Mouse (Mus musculus) adipocyte (in vitro differentiated cells): Measurements from ENCODE around the gene Mrps27.

Source experiments
- DNase-seq: peaks from one replicate; pipeline ENCODE4 v3.0.0-alpha.2; 2016; ENCODE audit warnings: low spot score

Mrps27 gene

DNA sequence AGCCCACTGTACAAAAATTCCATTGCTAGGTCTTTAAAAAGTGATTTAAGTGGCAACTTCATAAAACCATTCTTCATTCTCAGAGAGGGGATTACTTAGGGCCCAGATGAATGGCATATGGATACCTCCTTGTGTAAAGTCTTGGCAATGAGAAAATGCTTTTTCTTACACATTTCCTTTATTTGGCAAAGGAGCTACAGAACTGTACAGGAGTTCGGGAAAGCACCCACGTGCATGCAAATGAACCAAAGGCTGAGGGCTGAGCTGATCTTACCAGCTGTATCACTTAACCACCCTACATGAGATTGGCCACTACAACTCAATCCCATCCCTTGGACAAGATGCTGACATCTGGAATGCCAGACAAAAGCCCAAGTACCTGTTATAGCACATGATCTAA, 95.6 kb downstream of the Mrps27 start:
- DNase-seq, result no peak

DNA sequence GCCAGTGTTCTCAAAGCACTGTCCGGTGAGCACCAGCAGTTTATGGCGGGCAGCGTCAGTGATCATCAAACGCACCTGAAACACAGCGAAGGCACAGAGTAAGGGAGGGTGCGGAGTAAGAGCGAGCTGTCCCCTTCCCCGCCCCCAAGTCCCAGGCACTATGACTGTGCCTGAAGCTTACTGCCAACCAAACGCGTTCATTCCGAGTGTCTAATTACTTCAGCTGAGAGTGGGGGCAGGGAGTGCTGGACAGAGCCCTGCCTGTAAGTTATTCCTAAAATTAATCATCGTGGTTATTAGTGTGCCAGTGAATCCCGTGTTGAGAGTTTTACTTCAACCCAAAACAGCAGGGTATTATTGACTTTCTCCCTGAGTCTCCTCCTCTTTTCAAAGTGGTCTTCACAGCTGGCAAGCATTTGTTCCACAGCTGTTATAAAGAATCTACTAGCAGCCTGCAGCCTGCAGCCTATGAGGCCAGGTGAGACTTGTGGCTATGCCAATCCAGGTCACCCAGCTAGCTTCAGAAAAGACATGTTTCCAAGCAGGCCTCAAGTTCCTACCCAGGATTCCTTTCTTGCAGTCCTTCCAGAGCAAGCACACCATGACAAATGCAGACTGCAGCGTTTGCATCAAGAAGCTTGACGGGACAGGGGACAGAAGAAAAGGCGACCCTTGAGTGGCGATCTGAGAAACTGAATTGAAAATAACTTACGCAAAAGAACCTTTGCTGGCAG, 97.3 kb downstream of the Mrps27 start:
- peak; percentile 3 for DNase-seq

DNA sequence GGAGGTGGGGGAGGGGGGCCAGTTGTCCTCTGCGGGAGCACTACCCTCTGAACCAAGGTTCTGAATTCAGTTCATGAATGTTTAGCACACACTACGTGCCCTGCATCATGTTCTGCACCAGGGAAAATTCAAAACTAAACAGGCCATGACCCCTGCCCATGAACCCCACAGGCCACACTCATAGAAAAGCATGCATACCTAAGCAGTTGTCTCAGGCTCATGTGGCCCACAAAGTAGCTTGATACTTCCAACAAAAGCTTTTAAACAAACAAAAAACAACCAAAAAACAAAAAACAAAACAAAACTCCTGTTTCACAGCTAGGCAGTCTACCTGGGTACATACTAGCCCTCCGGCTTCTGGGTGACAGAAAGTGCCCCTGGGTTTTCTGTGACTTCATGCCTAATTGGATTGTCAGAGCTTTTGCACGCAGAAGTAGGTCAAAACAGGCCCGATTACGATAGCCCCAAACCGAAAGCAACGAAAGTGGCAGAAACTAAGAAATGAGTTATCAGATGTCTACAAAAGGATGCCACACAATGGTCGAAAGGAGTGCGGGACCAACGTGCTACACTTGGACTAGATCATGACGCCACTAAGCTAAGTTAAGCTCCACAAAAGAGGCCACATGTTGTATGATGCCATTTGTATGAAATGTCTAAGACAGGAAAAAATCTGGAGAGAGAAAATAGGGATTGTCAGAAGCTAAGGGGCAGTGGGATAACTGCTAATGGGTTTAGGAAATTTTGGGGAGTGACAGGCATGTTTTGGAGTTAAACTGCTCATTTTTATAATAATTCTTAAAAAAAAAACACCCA, 98.1 kb downstream of the Mrps27 start:
- no peak for DNase-seq

DNA sequence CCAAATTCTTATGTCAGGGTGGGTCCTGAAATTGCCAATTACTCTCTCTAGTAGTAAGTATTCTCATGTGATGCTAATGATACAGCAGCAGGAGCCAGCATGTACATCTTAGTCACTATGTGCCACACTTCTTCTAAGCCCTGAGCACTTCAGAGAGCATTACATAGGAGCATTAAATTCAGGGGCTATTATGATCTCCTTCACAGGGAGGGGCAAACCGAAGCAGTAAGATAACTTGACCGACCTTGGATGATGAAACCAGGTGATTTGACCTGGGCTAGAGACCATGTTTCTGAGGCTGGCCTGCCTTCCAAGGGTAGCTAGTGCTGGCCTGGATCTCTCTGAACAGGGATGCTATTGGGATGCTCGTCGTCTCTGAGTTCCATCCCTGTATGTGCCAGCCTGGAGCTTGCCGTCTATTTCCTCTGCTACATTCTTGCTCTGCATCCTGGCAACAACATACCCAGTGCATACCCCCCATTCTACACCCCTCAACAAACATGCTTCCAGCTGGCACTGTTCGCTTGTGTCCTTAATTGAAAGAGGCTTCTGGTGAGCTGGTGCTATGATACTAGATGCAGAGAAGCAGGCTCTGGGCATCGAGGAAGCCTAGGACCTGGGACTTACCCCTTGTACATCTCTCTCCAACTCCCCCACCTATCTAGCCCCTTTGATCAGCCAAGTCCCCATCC, 99.0 kb downstream of the Mrps27 start:
- DNase-seq, result no peak

DNA sequence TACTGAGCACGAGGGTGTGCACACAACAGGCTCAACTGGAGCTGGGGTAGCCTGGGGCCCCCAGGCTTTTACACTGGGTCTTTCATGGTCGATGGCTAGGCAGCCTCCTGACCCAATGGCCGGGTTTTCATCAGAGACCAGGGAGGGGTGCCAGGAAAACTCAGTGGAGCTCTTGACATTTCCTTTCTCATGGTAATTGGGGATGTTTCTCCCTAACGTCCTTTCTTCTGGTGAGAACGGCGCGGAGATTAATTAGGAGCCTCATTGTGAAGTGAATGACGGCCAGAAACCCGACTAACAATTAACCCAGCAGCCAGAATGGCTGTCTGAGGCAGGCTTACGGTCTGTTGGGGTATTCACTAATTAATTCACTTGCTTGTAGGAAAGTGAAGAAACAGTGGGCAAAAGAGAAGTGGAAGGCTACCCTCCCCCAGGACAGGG, 99.9 kb downstream of the Mrps27 start:
- DNase-seq, result no peak

DNA sequence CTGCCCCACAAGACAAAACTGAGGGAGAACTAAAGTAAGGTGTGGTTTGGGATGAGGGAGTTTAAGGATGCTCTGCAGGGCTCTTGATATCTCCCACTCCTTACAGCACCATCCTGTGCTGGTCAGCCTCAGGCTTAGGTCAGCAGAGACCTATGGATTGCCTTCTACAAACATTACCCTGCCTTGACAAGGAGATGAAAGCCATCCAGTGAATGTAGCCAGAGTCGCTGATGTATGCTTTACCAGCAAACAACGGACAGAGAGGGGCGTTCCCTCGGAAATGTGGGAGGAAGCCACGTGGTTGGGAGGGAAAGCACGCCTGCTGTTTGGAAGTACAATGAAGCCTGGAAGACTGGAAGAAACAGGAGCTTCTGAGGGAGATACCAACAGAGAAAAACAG, 100.3 kb downstream of the Mrps27 start:
- DNase-seq, result no peak

DNA sequence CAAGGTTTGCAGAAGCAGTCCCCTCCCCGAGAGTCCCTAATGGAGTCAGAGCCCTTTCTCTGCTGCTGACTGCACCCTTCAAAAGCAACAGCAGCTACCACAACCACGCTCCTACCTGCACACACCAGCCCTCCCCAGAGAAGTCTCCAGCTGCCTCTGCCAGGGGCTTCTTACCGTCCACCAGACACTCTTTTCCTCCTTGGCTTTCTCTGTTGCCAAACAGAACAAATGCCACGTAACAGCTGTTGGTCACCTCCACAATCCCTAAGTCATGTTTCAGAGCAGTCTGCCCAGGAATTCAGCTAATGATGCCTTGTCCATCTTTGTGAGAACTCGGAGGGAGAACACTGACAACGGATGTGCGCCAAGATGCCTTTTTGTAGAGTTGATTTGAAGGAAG, 102.4 kb downstream of the Mrps27 start:
- no peak for DNase-seq

DNA sequence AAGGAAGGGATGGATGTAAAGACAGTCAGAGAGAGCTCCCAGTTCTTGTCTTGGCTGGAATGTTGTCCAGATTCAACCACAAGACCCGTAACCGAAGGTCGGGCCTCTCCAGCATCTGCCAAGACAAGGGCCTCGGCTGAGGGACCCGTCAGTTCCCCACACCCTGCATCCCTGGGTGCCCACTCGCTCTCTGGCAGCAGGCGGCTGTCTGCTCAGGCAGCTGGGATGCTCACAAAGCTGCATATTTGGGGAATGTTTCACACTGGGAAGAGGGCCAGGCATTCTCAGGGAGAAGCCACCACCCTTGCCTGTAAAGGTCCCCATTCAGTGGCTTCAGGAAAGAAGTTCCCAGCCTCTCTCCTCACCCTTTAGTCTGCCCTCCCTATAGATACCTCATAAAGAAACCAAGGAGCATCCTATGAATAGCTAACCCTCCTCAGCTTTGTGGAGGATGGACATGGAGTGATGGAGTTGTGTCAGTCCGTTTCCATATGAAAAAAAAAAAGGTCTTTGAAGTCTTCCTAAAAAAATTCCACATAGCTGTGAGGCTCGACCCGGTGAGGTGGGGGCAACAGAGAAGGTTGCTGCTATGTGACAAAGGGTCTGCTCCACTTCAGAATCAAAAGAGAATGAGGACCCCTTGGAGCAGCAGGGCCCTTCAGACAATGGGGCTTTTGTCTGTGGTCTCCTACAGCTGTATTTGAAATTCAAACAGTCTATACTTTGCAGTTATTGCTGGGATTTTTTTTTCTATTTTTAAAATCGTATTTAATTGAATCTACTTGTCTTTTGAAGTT, 103.0 kb downstream of the Mrps27 start:
- no peak for DNase-seq

DNA sequence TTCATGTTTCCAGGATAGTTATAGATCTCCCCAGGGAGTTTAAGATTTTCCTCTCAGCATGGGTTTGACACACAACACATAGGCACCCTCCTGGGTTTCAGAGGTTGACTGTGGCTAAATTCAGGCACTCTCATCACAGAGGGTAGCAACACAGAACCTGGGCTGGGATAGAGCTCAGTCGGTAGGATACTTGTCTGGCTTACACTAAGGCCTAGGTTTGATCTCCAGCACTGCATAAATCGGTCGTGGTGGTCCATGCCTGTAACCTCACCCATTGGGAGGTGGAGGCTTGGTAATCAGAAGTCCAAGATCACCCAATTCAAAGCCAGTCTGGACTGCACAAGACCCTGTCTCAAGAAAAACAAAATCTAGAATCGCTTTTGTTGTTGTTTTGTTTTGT, 103.7 kb downstream of the Mrps27 start:
- no peak for DNase-seq

DNA sequence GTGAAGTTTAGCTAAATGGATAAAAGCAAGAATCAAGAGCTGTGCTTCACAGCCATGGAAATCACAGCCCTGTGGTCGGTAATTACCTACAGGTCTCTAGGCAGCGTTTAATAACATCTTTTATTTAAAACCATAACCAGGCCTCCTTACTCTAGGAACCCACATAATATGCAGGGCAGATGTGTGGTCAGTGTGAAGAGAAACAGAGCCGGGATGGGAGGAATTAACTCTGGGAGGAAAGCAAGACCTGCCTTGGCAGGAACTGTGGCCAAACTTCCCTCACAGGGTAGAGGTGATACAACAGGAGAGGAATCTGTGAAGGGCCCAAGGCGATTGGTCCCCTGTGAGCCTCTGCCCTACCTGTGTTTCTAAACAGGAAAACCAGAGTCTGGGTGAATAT, 105.0 kb downstream of the Mrps27 start:
- DNase-seq, result no peak

DNA sequence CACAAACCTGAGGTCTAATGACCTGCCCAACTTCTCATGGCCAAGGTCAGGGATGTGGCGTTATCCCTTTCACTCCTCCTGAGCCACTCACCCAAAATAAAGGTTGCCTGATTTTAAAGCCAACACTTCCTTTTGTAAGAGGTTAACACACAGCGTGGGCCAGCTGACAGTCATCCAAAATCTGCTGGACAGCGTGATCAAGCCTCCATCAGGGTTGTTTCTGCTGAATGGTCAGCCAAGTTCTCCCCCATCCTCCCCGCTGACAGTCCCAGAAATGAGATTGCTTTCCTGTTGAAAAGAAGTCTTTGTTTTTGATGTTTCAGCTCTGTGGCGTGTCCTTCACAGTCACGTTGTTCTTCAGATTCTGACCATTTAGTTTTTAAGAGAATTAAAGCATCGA, 106.2 kb downstream of the Mrps27 start:
- no peak for DNase-seq

DNA sequence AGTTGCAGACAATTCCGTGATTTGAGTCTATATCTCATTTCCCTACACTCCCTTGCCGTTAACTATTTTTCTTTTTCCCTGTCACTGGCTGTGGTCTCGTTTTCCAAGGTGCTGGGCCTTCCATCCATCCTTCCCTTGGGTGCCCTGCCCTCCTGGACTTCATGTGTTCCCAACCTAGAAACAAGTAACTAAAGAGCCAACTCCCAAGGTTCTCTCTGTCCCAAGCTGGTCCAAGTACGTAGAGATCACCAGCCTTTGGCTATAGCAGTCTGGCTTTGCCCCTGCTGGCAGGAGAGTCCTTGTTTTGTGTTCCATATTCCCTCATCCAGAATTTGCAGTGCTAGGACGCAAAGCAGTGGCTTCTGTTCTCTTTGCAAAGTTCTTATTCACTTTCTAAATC, 106.7 kb downstream of the Mrps27 start:
- no peak for DNase-seq

DNA sequence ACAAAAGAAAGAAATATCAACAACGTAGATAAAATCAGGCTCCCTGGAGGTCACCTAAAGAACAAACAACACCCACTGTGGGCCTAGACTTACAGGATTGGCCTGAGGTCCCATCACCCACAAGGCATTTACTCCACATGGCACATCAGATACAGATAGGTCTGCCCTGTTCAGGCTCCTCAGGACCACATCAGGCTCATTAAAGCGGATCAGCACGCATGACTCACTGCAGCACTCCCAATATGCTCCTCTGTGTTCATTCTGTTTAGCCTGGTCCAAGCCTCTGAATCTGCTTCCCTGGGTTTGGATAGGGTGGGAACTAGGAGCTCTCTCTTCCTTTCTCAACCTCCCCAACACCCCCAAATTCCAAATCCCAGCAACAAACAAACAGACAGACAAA, 107.9 kb downstream of the Mrps27 start:
- no peak for DNase-seq

DNA sequence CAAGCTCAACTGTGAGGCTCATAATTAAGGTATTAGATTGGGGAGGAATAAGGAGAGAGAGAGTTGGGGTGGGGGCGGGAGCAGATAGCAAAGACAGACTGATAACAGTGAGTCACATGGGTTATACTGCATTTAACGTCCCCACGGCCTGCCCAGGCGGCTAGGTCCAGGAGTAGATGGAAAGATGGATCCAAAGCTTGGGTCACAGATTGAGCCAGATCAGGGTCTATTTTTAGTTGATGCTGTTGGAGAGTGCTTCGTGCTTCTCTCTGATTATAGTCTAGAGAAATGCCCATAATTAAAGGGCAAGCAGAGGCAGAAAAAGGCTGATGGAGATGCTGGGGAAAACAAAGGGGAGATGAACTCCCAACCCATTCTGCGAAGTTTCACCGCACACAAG, 110.4 kb downstream of the Mrps27 start:
- DNase-seq, result no peak

DNA sequence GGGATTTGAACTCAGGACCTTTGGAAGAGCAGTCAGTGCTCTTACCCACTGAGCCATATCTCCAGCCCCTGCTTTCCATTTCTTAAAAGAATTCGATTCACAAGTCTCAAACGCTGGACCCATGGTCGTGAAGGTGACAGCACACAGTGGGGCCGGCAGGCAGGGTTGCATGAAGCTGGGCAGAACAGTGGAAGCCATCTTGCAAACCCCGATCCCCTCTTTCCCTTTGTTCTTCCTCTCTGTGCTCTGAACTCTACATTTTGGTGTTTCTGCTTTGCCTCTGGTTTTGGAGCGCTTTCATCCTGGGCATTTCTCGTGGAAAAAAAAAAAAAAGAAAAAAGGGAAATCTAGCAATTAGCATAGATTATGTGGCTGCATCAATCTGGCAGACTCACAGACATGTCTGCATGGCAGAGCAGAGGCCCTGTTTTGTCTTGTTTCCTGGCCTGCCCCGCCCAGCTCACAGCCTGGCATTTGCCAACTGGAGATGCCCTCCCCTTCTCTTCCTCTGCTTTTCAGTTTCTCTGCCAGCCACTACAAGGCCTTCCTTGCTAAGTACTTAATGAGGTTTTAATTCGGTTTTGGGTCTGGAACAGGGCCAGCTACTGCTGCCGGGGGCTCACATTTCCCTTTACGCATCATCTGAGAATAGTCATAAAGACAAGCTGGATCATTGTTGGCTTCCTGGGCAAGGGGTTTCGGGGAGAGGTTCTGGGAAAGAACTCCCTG, 114.2 kb downstream of the Mrps27 start:
- no peak for DNase-seq

DNA sequence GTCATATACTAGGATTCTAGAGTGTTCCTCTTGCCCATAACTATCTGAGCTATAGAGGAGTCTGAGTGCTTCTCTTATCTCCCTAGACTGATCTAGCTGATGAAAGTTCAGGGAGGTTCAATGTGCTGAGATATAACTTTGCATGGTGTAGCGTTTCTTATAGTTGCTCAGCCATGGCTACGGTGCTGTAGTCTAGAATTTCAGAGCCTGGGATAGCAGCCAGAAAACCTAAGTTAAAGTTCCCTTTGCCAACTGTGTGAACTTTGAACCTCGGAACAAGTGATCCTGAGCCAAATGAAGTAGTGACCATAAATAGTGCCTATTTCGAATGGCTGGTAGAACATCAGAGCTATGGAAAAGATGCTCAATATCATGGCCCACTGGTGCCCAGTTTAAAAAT, 115.0 kb downstream of the Mrps27 start:
- DNase-seq, result no peak

DNA sequence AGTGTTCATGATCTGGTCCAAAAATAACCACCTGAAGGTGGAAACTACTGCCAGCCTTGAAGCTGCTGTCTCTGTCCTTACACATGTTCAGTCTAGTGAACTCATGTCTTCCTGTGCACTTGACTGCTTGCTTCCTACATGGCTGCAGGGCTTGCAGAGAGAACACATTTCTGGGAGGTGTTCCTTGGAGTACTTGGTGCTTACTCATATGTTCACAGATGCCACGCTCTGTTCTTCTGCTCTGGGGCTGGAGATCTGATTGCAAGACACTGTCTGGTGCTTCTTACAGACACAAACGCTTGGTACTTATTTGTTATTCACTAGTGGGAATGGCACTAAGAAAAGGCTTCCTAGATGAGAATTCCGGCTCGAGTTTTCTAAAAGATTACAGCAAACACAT, 117.3 kb downstream of the Mrps27 start:
- no peak for DNase-seq

DNA sequence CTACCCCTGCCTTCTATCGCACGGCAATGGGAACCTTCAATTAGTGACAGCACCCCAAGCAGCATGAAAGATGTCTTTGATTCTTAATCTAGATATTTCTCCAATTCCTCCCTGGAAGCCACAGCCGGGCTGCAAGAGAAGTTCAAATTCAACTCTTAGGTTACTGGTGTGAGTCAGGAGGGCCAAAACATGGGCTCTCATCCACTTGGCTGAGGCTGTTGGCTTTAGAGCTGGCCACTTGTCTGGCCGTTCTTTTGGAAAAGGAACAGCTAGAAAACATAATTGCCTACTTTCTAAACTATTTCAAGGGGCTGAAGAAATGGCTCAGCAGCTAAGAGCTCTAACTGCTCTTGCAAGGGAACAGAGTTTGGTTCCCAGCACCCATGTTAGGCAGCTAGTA, 120.0 kb downstream of the Mrps27 start:
- peak; percentile 37 for DNase-seq
